Mouse (Mus musculus): ENCODE results near the gene Fam163a. TPM values are rescaled to one million over a fixed set of nuclear protein-coding genes. Genes with fewer than 3 reads are reported as not detected.

Fam163a gene
- polyA plus RNA-seq, 1 experiment from 2014 or later: 7.7 TPM

DNA sequence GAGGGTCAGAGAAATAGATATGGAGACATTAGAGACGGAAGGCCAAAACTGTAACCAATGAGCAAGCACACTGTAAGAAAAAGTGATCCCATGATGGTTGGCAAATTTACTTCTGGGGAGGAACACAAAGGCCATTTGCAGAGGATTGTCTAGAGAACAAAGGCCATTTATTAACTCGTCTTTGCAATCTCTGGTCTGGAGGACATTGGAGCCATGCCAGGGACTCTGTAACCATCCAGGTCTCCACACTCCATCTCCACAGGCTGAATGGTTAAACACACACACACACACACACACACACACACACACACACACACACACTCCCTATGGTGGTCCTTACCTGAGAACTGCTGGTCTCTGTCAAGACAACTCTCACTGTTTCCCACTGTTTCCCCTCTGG is 99.4 kb downstream of the Fam163a start:
- Histone ChIP-seq H3K9me3 (peaks cover 16% of the 10 kb centered on the region), H3K4me3 (no peak overlapping the region), H3K4me1 (replicated peaks) (0 out of 2 replicates have a peak, but pooled peaks cover 5% of the 10 kb centered on the region), H3K27ac (no peak overlapping the region), H3K27me3 (ENCODE audit: insufficient read depth, poor library complexity, severe bottlenecking) (no peaks in the 10 kb centered on the region), H3K36me3 (0 out of 2 replicates have a peak, but pooled peaks cover 4% of the 10 kb centered on the region)
- no peak for DNase-seq (ENCODE audit: low spot score)
- 89% methylated on average over 2 of the region's 2 CpGs for WGBS

DNA sequence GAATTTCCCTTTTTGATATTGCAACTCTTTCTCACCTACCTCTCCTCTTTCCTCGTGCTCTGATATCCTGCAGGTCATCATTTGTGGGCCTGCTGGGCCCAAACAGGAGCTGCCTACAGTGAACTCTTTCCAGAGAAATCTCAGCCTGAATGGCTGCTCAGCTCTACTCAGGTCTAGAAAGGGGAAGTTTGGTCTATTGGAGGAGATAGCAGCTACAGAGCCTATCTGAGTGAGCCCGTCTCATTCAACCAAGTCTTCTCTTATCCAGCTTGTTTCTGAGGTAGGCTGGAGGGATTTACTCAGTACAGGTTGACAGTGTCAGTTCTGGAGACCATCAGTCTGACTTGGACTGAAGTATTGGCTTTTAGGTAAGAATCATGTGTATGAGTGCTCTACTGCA is 101.1 kb downstream of the Fam163a start:
- H3K4me1 ChIP-seq (replicated peaks): 0 out of 2 replicates have a peak, but pooled peaks cover 3% of the 10 kb centered on the region
- H3K4me3 ChIP-seq: no peak overlapping the region
- WGBS: 89% methylated on average over 2 of the region's 2 CpGs
- DNase-seq (ENCODE audit: low spot score): no peak
- no peak overlapping the region for H3K27ac ChIP-seq
- H3K27me3 ChIP-seq (ENCODE audit: insufficient read depth, poor library complexity, severe bottlenecking): no peaks in the 10 kb centered on the region
- peaks cover 23% of the 10 kb centered on the region for H3K9me3 ChIP-seq
- 0 out of 2 replicates have a peak, but pooled peaks cover 4% of the 10 kb centered on the region for H3K36me3 ChIP-seq

DNA sequence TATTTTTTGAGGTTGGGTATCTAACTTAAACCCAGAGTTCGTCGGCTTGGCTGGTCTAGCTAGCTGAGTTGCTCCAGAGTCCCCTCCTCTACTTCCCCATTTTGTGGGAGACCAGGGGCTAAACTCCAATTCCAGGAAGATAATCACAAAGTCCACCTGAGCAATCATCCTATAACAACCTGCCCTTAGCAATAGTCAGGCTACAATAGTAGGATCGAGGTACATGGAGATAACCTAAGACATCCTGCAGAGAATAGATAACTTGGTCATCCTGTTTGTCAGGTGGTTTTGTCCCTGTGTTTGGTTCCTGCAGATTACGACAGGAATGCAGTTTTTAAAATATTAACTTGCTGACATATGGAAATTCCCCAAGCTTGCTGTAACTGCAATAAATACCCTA is 113.0 kb downstream of the Fam163a start:
- H3K9me3 ChIP-seq: no peaks in the 10 kb centered on the region
- H3K4me3 ChIP-seq: no peak overlapping the region
- H3K27ac ChIP-seq: no peak overlapping the region
- peaks cover 18% of the 10 kb centered on the region for H3K4me1 ChIP-seq (replicated peaks)
- DNase-seq (ENCODE audit: low spot score): no peak
- H3K36me3 ChIP-seq: no peaks in the 10 kb centered on the region
- no peaks in the 10 kb centered on the region; the same call in 1 of the 2 replicates for H3K27me3 ChIP-seq (ENCODE audit: insufficient read depth, poor library complexity, severe bottlenecking)
- 86% methylated on average over 4 of the region's 4 CpGs for WGBS

DNA sequence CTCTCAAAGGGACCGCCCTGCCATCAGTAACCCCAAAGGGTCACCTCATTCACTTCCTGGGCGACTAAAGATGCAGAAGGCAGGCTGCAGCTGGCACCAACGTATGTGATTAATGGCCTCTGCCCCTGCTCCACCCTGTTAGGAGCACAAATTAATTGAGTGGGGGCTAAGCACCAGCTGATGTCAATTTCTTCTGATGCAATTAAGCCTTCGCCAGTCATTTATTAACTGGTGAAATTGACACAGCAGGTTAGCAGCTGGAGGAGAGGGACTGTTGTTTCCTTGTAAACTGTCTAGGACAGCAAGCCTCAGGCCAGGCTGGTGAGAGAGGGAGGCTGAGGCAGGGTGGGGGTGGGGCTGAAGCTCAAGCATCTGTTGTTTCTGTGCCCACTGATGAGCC is 114.8 kb downstream of the Fam163a start:
- DNase-seq (ENCODE audit: low spot score): peak; percentile 46
- Histone ChIP-seq H3K4me3 (no peak overlapping the region), H3K36me3 (no peaks in the 10 kb centered on the region), H3K27me3 (ENCODE audit: insufficient read depth, poor library complexity, severe bottlenecking) (no peaks in the 10 kb centered on the region; the same call in 1 of the 2 replicates), H3K27ac (peak overlapping the region; percentile 62; the same call in 1 of the 2 replicates), H3K4me1 (replicated peaks) (peaks cover 18% of the 10 kb centered on the region), H3K9me3 (no peaks in the 10 kb centered on the region)
- 56% methylated on average over 4 of the region's 4 CpGs for WGBS

DNA sequence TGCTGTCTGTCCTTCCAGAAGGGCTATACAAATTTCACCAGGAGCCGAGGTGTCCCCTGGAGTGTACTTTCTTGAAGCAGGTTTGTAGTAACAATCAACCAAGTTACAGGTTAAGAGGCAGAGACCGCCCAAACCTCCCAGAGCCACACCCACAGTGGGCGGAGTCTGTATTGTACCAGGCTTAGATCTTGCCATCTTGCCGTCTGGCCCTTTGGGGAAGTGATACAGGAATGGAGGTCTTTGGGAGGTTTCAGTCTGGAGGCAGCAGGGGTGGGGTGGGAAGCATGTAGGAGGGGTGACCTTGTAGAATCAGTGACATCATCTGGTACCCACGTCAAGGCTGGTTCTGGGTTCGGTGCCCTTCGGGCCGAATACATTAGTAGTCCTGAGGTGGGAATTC is 115.3 kb downstream of the Fam163a start:
- Histone ChIP-seq H3K27ac (peak overlapping the region; percentile 50; the same call in 1 of the 2 replicates), H3K9me3 (no peaks in the 10 kb centered on the region), H3K27me3 (ENCODE audit: insufficient read depth, poor library complexity, severe bottlenecking) (no peaks in the 10 kb centered on the region; the same call in 1 of the 2 replicates), H3K4me3 (no peak overlapping the region), H3K36me3 (no peaks in the 10 kb centered on the region), H3K4me1 (replicated peaks) (peaks cover 18% of the 10 kb centered on the region)
- DNase-seq (ENCODE audit: low spot score): no peak
- WGBS: 75% methylated on average over 8 of the region's 8 CpGs

DNA sequence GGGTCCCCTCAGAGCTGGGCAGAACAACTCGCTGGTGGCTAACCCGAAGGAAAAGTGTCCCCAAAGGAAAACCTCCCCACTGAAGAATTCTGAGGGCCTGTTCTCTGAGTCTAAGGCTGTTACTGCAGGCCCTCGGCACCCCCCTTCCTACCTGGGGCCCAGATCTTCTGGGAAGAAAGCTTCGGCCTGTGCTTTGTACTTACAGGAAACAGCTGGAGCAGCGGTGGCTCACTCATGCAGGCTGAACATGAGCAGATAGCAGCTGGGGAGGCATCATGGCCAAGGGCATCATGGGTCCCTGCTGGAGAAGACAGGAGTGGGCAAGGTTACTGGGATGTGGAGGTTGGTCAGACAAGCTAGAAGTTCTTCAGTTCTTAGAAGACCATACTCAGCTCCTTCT is 117.2 kb downstream of the Fam163a start:
- Histone ChIP-seq H3K36me3 (no peaks in the 10 kb centered on the region), H3K27me3 (ENCODE audit: insufficient read depth, poor library complexity, severe bottlenecking) (no peaks in the 10 kb centered on the region; the same call in 1 of the 2 replicates), H3K9me3 (no peaks in the 10 kb centered on the region), H3K4me1 (replicated peaks) (peaks cover 18% of the 10 kb centered on the region), H3K27ac (no peak overlapping the region), H3K4me3 (no peak overlapping the region)
- no peak for DNase-seq (ENCODE audit: low spot score)
- 83% methylated on average over 5 of the region's 5 CpGs for WGBS

DNA sequence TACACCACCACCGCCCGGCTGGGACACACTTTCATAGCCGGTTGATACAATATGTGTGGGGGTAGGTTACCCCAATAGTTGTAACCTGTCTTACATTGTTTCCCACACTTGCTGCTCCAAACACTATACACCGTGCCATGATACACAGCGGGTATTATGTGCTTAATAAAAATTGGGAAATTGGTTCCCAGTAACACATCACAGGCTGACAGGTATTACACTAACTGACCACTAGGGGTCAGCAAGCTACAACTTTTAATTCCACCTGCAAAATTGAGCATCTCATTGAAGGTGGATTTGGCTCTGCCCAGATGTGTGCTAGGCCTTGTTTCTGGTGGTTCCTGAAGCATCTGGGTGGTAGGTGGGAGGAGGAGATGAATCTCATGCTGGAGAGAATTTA is 119.1 kb downstream of the Fam163a start:
- DNase-seq (ENCODE audit: low spot score): peak; percentile 28
- Histone ChIP-seq H3K9me3 (no peaks in the 10 kb centered on the region), H3K4me1 (replicated peaks) (peaks cover 10% of the 10 kb centered on the region), H3K4me3 (no peak overlapping the region), H3K27ac (no peak overlapping the region), H3K27me3 (ENCODE audit: insufficient read depth, poor library complexity, severe bottlenecking) (no peaks in the 10 kb centered on the region; the same call in 1 of the 2 replicates), H3K36me3 (no peaks in the 10 kb centered on the region)
- 63% methylated on average over 5 of the region's 5 CpGs for WGBS

DNA sequence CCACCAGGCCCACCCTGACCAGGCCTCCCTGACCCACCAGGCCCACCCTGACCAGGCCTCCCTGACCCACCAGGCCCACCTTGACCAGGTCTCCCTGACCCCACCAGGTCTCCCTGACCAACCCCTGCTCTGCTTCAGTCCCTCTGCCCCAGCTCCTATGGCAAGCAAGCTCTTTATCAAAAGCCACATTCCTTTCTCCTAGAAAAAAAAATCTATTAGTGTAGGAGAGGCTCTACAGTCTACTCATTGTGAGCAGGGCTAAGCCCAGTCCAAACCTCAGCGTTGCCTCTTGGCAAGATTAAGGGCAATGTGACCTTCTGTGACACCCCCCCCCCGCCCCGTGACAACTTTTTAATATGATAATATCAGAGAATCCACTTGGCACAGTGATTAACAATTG is 120.2 kb downstream of the Fam163a start:
- H3K27me3 ChIP-seq (ENCODE audit: insufficient read depth, poor library complexity, severe bottlenecking): no peaks in the 10 kb centered on the region; the same call in 1 of the 2 replicates
- H3K9me3 ChIP-seq: no peaks in the 10 kb centered on the region
- H3K4me3 ChIP-seq: no peak overlapping the region
- no peak overlapping the region for H3K27ac ChIP-seq
- no peak for DNase-seq (ENCODE audit: low spot score)
- WGBS: 68% methylated on average over 3 of the region's 3 CpGs
- no peaks in the 10 kb centered on the region for H3K36me3 ChIP-seq
- H3K4me1 ChIP-seq (replicated peaks): no peaks in the 10 kb centered on the region

DNA sequence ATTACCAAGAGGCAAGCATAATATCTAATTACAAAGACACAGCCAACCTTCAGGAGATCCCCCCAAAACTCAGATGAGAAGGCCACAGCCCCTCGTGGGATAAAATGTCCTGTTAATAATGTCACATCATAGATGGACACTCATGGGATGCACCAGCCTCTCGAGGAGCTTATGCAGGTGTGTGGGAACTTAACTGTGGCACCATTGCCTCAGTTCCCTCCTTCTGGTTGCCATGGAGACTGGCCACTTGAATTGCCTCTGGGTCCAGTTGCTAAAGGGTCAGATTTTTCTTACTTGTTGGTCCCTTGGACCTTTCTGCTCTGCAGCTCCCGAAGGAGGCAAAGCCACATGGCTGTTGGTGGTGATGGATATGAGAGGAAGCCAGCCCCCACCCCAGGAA is 127.2 kb downstream of the Fam163a start:
- no peaks in the 10 kb centered on the region for H3K27me3 ChIP-seq (ENCODE audit: insufficient read depth, poor library complexity, severe bottlenecking)
- DNase-seq (ENCODE audit: low spot score): peak; percentile 29
- no peak overlapping the region for H3K27ac ChIP-seq
- no peak overlapping the region for H3K4me3 ChIP-seq
- 61% methylated on average over 3 of the region's 3 CpGs for WGBS
- no peaks in the 10 kb centered on the region for H3K9me3 ChIP-seq
- H3K4me1 ChIP-seq (replicated peaks): peaks cover 36% of the 10 kb centered on the region
- no peaks in the 10 kb centered on the region for H3K36me3 ChIP-seq

DNA sequence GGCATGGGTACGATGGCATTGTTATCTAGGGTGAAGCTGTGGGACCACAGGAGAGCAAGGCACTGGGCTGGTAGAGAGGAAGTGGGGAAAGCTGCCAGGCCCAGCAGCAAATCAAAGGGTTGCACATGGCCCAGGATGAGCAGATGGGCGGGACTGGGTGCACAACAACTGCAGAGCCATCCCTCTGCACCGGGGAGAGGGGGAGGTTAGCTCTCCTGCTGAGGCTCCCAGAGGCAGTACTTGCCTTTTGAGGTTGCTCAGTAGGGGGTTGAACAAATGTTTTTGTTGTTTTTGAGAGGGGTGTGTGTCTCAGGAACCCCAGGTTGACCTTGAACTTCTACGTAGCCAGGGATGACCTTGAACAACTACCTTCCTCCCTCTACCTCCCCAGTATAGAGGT is 128.4 kb downstream of the Fam163a start:
- Histone ChIP-seq H3K4me3 (no peak overlapping the region), H3K36me3 (no peaks in the 10 kb centered on the region), H3K9me3 (no peaks in the 10 kb centered on the region), H3K27me3 (ENCODE audit: insufficient read depth, poor library complexity, severe bottlenecking) (no peaks in the 10 kb centered on the region), H3K27ac (0 out of 2 replicates have a peak overlapping the region, but pooled peaks have one; percentile 45), H3K4me1 (replicated peaks) (peaks cover 36% of the 10 kb centered on the region)
- DNase-seq (ENCODE audit: low spot score): no peak
- WGBS: 43% methylated on average over 4 of the region's 4 CpGs

DNA sequence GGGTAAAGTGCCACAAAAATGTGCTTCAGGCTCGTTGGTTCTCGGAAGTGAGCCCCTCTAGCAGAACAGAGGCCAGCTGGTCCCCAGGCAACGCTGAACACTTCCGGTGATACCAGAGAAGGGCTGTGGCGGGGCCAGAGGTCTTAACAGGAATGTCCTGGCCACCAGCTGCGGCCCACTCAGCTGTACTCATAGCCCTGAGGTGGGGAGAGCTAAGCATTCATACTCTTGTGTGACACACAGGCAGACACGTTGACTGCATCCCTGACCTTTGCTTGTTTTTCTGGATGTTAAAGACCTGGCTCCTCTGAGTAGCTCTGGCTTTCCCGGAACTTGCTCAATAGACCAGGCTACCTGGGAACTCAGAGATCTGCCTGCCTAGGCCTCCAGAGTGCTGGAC is 130.3 kb downstream of the Fam163a start:
- H3K36me3 ChIP-seq: no peaks in the 10 kb centered on the region
- peaks cover 36% of the 10 kb centered on the region for H3K4me1 ChIP-seq (replicated peaks)
- no peak overlapping the region for H3K4me3 ChIP-seq
- no peaks in the 10 kb centered on the region for H3K9me3 ChIP-seq
- H3K27ac ChIP-seq: peak overlapping the region; percentile 69
- 49% methylated on average over 8 of the region's 8 CpGs for WGBS
- DNase-seq (ENCODE audit: low spot score): peak; percentile 72
- H3K27me3 ChIP-seq (ENCODE audit: insufficient read depth, poor library complexity, severe bottlenecking): no peaks in the 10 kb centered on the region

DNA sequence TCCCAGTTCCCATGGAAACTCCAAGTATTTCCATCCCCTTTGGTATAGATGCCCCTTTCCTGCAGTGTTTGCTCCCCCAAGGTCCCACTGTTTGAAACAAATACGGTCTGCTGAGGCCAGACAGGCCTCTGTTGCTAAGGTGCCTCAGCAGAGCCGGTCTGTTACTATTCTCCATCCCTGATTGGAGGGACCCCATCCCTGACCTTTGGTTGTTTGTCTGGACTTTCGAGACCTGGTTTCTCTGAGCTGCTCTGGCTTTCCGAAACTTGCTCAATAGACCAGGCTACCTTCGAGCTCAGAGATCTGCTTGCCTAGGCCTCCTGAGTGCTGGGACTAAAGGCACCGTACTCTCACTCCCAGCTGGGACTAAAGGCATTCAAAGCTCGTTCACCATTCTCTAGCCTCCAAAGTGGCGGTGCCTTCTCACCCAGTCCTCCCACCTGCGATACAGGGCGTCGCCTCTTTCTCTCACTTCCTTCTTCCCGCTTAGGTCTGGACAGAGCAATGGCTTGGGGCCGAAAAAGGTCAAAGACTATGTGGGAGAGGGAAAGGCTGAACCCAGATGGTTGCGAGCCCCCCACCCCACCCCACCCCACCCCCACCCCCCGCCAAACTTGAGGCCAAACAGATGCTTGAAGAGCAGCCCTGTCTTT is 131.5 kb downstream of the Fam163a start:
- H3K36me3 ChIP-seq: peaks cover 2% of the 10 kb centered on the region; the same call in 1 of the 2 replicates
- H3K4me1 ChIP-seq (replicated peaks): peaks cover 32% of the 10 kb centered on the region
- H3K9me3 ChIP-seq: no peaks in the 10 kb centered on the region
- H3K27ac ChIP-seq: no peak overlapping the region
- DNase-seq (ENCODE audit: low spot score): no peak
- H3K4me3 ChIP-seq: no peak overlapping the region
- 55% methylated on average over 15 of the region's 15 CpGs for WGBS
- H3K27me3 ChIP-seq (ENCODE audit: insufficient read depth, poor library complexity, severe bottlenecking): no peaks in the 10 kb centered on the region

DNA sequence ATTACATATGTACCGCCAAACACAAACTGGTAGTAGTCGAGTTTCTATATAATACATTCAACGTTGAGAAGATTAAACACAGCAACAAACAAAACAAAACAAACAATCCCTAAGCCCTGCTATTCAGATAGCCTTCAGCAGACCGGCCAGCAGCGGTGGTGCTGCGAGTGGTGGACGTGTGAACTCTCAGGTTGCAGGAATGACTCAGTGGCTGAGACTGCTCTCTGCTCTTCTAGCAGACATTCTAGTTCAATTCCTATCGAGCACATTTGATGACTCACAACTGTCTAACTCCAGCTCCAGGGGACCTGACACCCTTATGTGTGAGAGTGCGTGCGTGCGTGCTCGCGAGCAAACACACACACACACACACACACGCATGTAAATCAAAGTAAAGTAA is 134.7 kb downstream of the Fam163a start:
- Histone ChIP-seq H3K27ac (no peak overlapping the region), H3K36me3 (peaks cover 23% of the 10 kb centered on the region), H3K4me1 (replicated peaks) (peaks cover 19% of the 10 kb centered on the region), H3K4me3 (no peak overlapping the region), H3K9me3 (no peaks in the 10 kb centered on the region), H3K27me3 (ENCODE audit: insufficient read depth, poor library complexity, severe bottlenecking) (no peaks in the 10 kb centered on the region)
- 90% methylated on average over 14 of the region's 14 CpGs for WGBS
- no peak for DNase-seq (ENCODE audit: low spot score)
